Mouse (Mus musculus) MEL (cell line): ENCODE measurements around the gene 1700017B05Rik. TPM values are rescaled to one million over a fixed set of nuclear protein-coding genes. Genes with fewer than 3 reads are reported as not detected.
A peak's percentile ranks its signal among the peaks of the same experiment; 100 is the strongest.

ENCODE experiments used
- DNase-seq: peaks from one replicate; pipeline ENCODE4 v3.0.0; 2011; ENCODE audit warnings: low read depth, low spot score
- H3K27ac ChIP-seq: 2 replicates; pipeline ENCODE4 v1.5.1; 2012; ENCODE audit warnings: low read depth, mild to moderate bottlenecking, control low read depth, low read length, moderate library complexity; ENCODE audit not compliant: control insufficient read depth
- H3K27me3 ChIP-seq, 2 experiments: fragments of 150-350 bp in 1 of 2; sonication (generic) in 1 of 2; 2 replicates each; pipeline ENCODE4 v1.6.1; 2012; ENCODE audit warnings: low read length in 2 of 2, mild to moderate bottlenecking in 2 of 2, improper control_type of control experiment in 1 of 2, moderate library complexity in 1 of 2; ENCODE audit not compliant: insufficient read depth in 2 of 2, control insufficient read depth in 1 of 2
- H3K36me3 ChIP-seq, 2 experiments: 2 replicates each; pipeline ENCODE4 v1.6.1; 2012 to 2014; ENCODE audit warnings: low read length in 2 of 2, improper control_type of control experiment in 1 of 2, inconsistent platforms in 1 of 2, mild to moderate bottlenecking in 1 of 2; ENCODE audit not compliant: insufficient read depth in 2 of 2, control insufficient read depth in 1 of 2
- H3K4me1 ChIP-seq, 2 experiments: fragments of 150-350 bp in 1 of 2; sonication (generic) in 1 of 2; 2 replicates each; pipeline ENCODE4 v1.6.1; 2012; ENCODE audit warnings: low read length in 2 of 2, improper control_type of control experiment in 1 of 2, mild to moderate bottlenecking in 1 of 2; ENCODE audit not compliant: insufficient read depth in 2 of 2, control insufficient read depth in 1 of 2
- H3K4me3 ChIP-seq, 2 experiments: fragments of 150-350 bp in 1 of 2; sonication (generic) in 1 of 2; 2 replicates each; pipeline ENCODE4 v1.5.1; 2012; ENCODE audit warnings: low read depth in 2 of 2, low read length in 2 of 2, mild to moderate bottlenecking in 2 of 2, moderate library complexity in 2 of 2, control low read depth in 1 of 2, improper control_type of control experiment in 1 of 2; ENCODE audit not compliant: control insufficient read depth in 1 of 2, insufficient read depth in 1 of 2
- H3K79me2 ChIP-seq: 2 replicates; pipeline ENCODE4 v1.6.1; 2012; ENCODE audit warnings: mild to moderate bottlenecking, low read length, moderate library complexity; ENCODE audit not compliant: control insufficient read depth, poor library complexity, insufficient read depth
- H3K9ac ChIP-seq: 2 replicates; pipeline ENCODE4 v1.6.1; 2012; ENCODE audit warnings: low read depth, mild to moderate bottlenecking, control low read depth, low read length, moderate library complexity; ENCODE audit not compliant: control insufficient read depth, poor library complexity, severe bottlenecking
- H3K9me3 ChIP-seq: fragments of 150-350 bp; sonication (generic); replicated peaks from 2 replicates; pipeline ENCODE4 v1.6.1; 2012; ENCODE audit warnings: mild to moderate bottlenecking, low read length, improper control_type of control experiment, moderate library complexity; ENCODE audit not compliant: insufficient read depth
- BHLHE40 ChIP-seq: IDR thresholded peaks from 2 replicates; pipeline ENCODE4 v1.6.1; 2012; ENCODE audit warnings: low read depth, mild to moderate bottlenecking, inconsistent platforms, low read length, improper control_type of control experiment, borderline replicate concordance
- CHD1 ChIP-seq: IDR thresholded peaks from 2 replicates; pipeline ENCODE4 v1.6.1; 2012; ENCODE audit warnings: low read depth, mild to moderate bottlenecking, inconsistent platforms, low read length, improper control_type of control experiment
- ELF1 ChIP-seq: IDR thresholded peaks from 2 replicates; pipeline ENCODE4 v1.6.1; 2014; ENCODE audit warnings: low read depth, mild to moderate bottlenecking, inconsistent platforms, low read length, improper control_type of control experiment, moderate library complexity
- EP300 ChIP-seq, 2 experiments: IDR thresholded peaks; 2 replicates each; pipeline ENCODE4 v1.6.1; 2011; ENCODE audit warnings: improper control_type of control experiment in 2 of 2, low read length in 2 of 2, low read depth in 1 of 2, mild to moderate bottlenecking in 1 of 2
- ETS1 ChIP-seq: IDR thresholded peaks from 2 replicates; pipeline ENCODE4 v1.6.1; 2012; ENCODE audit warnings: low read depth, mild to moderate bottlenecking, inconsistent platforms, low read length, improper control_type of control experiment, moderate library complexity
- GABPA ChIP-seq: IDR thresholded peaks from 2 replicates; pipeline ENCODE4 v1.6.1; 2012; ENCODE audit warnings: low read depth, mild to moderate bottlenecking, inconsistent platforms, low read length, improper control_type of control experiment, moderate library complexity
- GATA1 ChIP-seq: IDR thresholded peaks from 2 replicates; pipeline ENCODE4 v1.6.1; 2011; ENCODE audit warnings: low read depth, low read length, improper control_type of control experiment
- HCFC1 ChIP-seq: IDR thresholded peaks from 2 replicates; pipeline ENCODE4 v1.6.1; 2012; ENCODE audit warnings: low read depth, mild to moderate bottlenecking, inconsistent platforms, low read length, improper control_type of control experiment, moderate library complexity
- KAT2A ChIP-seq: conservative IDR thresholded peaks from 2 replicates; pipeline ENCODE4 v1.6.1; 2012; ENCODE audit warnings: low read depth, low read length, improper control_type of control experiment, inconsistent platforms
- MAX ChIP-seq: IDR thresholded peaks from 2 replicates; pipeline ENCODE4 v1.6.1; 2011; ENCODE audit warnings: low read length, improper control_type of control experiment
- MAZ ChIP-seq: IDR thresholded peaks from 2 replicates; pipeline ENCODE4 v1.6.1; 2012; ENCODE audit warnings: low read depth, mild to moderate bottlenecking, inconsistent platforms, low read length, improper control_type of control experiment
- MXI1 ChIP-seq: IDR thresholded peaks from 2 replicates; pipeline ENCODE4 v1.6.1; 2011; ENCODE audit warnings: mild to moderate bottlenecking, low read depth, low read length, improper control_type of control experiment
- MYB ChIP-seq: IDR thresholded peaks from 2 replicates; pipeline ENCODE4 v1.6.1; 2011; ENCODE audit warnings: mild to moderate bottlenecking, low read depth, low read length, improper control_type of control experiment
- MYC ChIP-seq: IDR thresholded peaks from 2 replicates; pipeline ENCODE4 v1.6.1; 2011; ENCODE audit warnings: low read depth, mild to moderate bottlenecking, low read length, improper control_type of control experiment, moderate library complexity
- NRF1 ChIP-seq: IDR thresholded peaks from 2 replicates; pipeline ENCODE4 v1.6.1; 2014; ENCODE audit warnings: low read depth, mild to moderate bottlenecking, inconsistent platforms, low read length, improper control_type of control experiment, moderate library complexity; ENCODE audit not compliant: poor library complexity, insufficient read depth, severe bottlenecking
- POLR2A ChIP-seq, 2 experiments: IDR thresholded peaks; 2 replicates each; pipeline ENCODE4 v1.6.1; 2011 to 2012; ENCODE audit warnings: low read length in 2 of 2, mild to moderate bottlenecking in 2 of 2, control low read depth in 1 of 2, improper control_type of control experiment in 1 of 2, low read depth in 1 of 2, moderate library complexity in 1 of 2; ENCODE audit not compliant: control insufficient read depth in 1 of 2, insufficient read depth in 1 of 2, poor library complexity in 1 of 2
- POLR2AphosphoS2 ChIP-seq: IDR thresholded peaks from 2 replicates; pipeline ENCODE4 v1.6.1; 2011; ENCODE audit warnings: low read length, improper control_type of control experiment
- RAD21 ChIP-seq: IDR thresholded peaks from 2 replicates; pipeline ENCODE4 v1.6.1; 2011; ENCODE audit warnings: mild to moderate bottlenecking, low read depth, low read length, improper control_type of control experiment
- RCOR1 ChIP-seq: IDR thresholded peaks from 2 replicates; pipeline ENCODE4 v1.6.1; 2012; ENCODE audit warnings: low read depth, mild to moderate bottlenecking, inconsistent platforms, low read length, improper control_type of control experiment
- SIN3A ChIP-seq: IDR thresholded peaks from 2 replicates; pipeline ENCODE4 v1.6.1; 2012; ENCODE audit warnings: low read length, improper control_type of control experiment, inconsistent platforms
- TAL1 ChIP-seq: IDR thresholded peaks from 2 replicates; pipeline ENCODE4 v1.6.1; 2012; ENCODE audit warnings: mild to moderate bottlenecking, inconsistent platforms, low read length, moderate library complexity, mixed read lengths
- TBP ChIP-seq: IDR thresholded peaks from 2 replicates; pipeline ENCODE4 v1.8.0; 2011; ENCODE audit warnings: low read depth, low read length, improper control_type of control experiment
- USF1 ChIP-seq: IDR thresholded peaks from 2 replicates; pipeline ENCODE4 v1.6.1; 2014; ENCODE audit warnings: low read depth, mild to moderate bottlenecking, inconsistent platforms, low read length, improper control_type of control experiment, moderate library complexity
- USF2 ChIP-seq, 2 experiments: IDR thresholded peaks; 2 replicates each; pipeline ENCODE4 v1.6.1; 2011 to 2012; ENCODE audit warnings: improper control_type of control experiment in 2 of 2, low read length in 2 of 2, borderline replicate concordance in 1 of 2, inconsistent platforms in 1 of 2, low read depth in 1 of 2, mild to moderate bottlenecking in 1 of 2; ENCODE audit not compliant: insufficient read depth in 1 of 2
- ZC3H11A ChIP-seq: IDR thresholded peaks from 2 replicates; pipeline ENCODE4 v1.6.1; 2012; ENCODE audit warnings: low read depth, mild to moderate bottlenecking, inconsistent platforms, low read length, improper control_type of control experiment
- ZKSCAN1 ChIP-seq: IDR thresholded peaks from 2 replicates; pipeline ENCODE4 v1.6.1; 2012; ENCODE audit warnings: low read depth, mild to moderate bottlenecking, inconsistent platforms, low read length, improper control_type of control experiment, moderate library complexity
- ZMIZ1 ChIP-seq: IDR thresholded peaks from 2 replicates; pipeline ENCODE4 v1.6.1; 2012; ENCODE audit warnings: low read depth, mild to moderate bottlenecking, inconsistent platforms, low read length, improper control_type of control experiment, moderate library complexity
- polyA plus RNA-seq, 2 experiments: library from polyadenylated mRNA; stranded (reverse) in 1 of 2; unstranded in 1 of 2; fragments of >175 nt in 1 of 2; fragments of >200 nt in 1 of 2; gene quantifications; 2 replicates each; pipeline versions ENCODE4 v1.2.1 to v1.2.4; 2012; ENCODE audit warnings: low replicate concordance in 2 of 2, low read depth in 1 of 2; ENCODE audit not compliant: insufficient read length in 2 of 2, insufficient read depth in 1 of 2, missing spikeins in 1 of 2
- total RNA-seq: library from RNA; depleted of rRNA; stranded (reverse); fragments of 300-350 nt; gene quantifications from 2 replicates; pipeline ENCODE4 v1.2.3, GENCODE M21; 2012

1700017B05Rik gene
- total and polyA plus RNA-seq, 3 experiments: 52.7 to 76.5 TPM; not detected in 1

DNA sequence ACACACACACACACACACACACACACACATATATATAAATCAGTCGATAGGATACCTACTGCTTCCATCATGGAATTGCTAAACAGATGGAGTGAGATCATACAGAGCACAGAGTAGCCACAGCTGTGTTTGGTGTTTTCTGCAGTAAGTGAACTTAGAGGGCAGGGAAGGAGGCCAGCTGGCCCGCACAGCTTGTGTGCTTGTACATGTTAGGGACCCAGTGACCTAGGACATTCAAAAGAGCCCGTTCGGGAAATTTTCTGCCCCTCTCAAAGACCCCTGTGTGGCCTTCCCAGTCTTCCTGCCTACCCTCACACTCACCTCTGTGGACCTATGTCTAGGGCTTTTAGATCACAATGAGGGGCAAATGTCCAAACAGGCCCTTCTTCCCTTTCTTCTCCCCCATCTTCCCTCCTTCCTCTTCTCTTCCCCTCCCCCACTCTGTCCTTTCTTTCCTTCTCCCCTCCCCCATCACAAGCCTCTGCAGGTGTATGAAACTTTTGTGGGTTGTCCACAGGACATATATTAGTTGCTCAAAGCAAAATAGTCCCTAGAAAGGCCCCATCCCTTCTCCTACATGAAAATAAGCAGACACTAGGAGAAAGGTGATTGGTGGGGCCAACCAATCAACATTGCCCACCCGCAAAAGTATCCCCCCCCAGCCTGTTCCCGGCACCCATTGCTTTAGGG lies 11.5 kb upstream of the 1700017B05Rik start:
- DNase-seq: no peak
- peaks cover 0 to 10% of the 10 kb centered on the region in 2 experiments; a peak in 2 of 4 replicates for H3K36me3 ChIP-seq
- TF ChIP-seq HCFC1 (no peak), MAZ (no peak), MXI1 (no peak), MAX (no peak), RAD21 (no peak), MYB (no peak), POLR2AphosphoS2 (no peak), ELF1 (no peak), TBP (no peak)
- TF ChIP-seq, all 39 proteins: peak for 0
- Histone ChIP-seq H3K27me3 (no peaks in the 10 kb centered on the region), H3K79me2 (no peaks in the 10 kb centered on the region), H3K4me3 (no peak overlapping the region), H3K27ac (no peak overlapping the region), H3K9me3 (no peaks in the 10 kb centered on the region), H3K4me1 (peaks cover 5 to 33% of the 10 kb centered on the region in 2 experiments), H3K9ac (no peak overlapping the region)

DNA sequence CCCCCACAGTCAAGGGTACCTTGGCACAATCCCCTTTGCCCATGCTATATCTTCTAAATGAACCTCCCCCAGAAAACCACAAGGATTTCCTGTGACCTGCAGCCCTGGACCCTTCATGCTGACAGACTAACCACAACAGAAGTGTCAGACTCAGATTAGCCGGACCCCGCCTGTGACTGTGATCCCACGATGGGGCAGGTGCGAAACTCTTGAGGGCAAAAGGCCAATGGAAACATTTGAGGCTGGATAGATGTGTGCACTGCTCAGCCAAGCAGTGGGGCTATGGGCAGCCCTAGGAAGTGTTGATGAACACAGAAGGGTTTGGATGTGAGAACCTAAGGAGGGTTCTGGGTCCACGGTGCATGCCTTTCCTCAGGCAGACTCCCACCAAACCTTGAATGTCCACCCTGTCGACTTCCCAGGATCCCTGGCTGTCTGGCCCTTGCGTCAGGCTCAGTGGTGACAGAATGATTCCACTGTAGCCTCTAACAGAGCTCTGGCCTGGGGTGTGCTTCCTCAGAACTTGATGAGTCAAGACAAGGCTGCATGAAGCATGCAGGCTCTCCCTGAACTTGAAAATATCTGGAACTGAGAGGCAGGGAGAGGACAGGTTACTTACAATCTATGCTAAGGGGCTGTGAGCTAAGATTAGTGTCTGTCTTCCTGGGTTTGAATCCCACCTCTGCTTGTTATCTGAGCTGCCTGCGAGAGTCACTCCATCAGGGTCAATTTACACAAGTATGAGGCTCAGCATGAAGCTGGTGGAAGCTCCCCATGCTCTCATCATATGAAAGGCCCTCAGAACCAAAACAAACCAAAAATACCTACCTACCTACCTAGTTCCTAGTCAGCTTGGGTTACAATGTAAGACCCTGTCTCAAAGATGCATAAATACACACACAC lies 10.7 kb upstream of the 1700017B05Rik start:
- no peaks in the 10 kb centered on the region for H3K9me3 ChIP-seq
- H3K27me3 ChIP-seq: no peaks in the 10 kb centered on the region
- H3K9ac ChIP-seq: no peak overlapping the region
- H3K36me3 ChIP-seq: peaks cover 0 to 14% of the 10 kb centered on the region in 2 experiments; a peak in 2 of 4 replicates
- peaks cover 10 to 36% of the 10 kb centered on the region in 2 experiments for H3K4me1 ChIP-seq
- no peak overlapping the region for H3K4me3 ChIP-seq
- H3K79me2 ChIP-seq: no peaks in the 10 kb centered on the region
- DNase-seq: peak; percentile 69
- no peak overlapping the region for H3K27ac ChIP-seq
- peak; percentile 83 to 90 for TF ChIP-seq EP300 (IDR thresholded peaks at IDR 0.05; ENCODE audit: low read depth in 1 of 2, low read length in 2 of 2)
- TF ChIP-seq MAX: no peak
- TF ChIP-seq ZC3H11A: 0 out of 2 replicates have a peak, but pooled peaks have one; percentile 2
- TF ChIP-seq RCOR1: peak; percentile 84
- TF ChIP-seq SIN3A: peak; percentile 60
- no peak for TF ChIP-seq ZMIZ1
- no peak for TF ChIP-seq MAZ
- TF ChIP-seq USF1: no peak
- TF ChIP-seq BHLHE40: peak; percentile 60
- TF ChIP-seq MXI1: no peak
- TF ChIP-seq GATA1: peak; percentile 65
- 0 out of 2 replicates have a peak, but pooled peaks have one; percentile 41 for TF ChIP-seq MYB
- no peak for TF ChIP-seq KAT2A
- no peak for TF ChIP-seq ELF1
- TF ChIP-seq POLR2A (IDR thresholded peaks at IDR 0.05; ENCODE audit: control insufficient read depth in 1 of 2, insufficient read depth in 1 of 2, low read depth in 1 of 2, low read length in 2 of 2, poor library complexity in 1 of 2): no peak
- peak; percentile 82 for TF ChIP-seq TAL1
- TF ChIP-seq USF2 (IDR thresholded peaks at IDR 0.05; ENCODE audit: borderline replicate concordance in 1 of 2, insufficient read depth in 1 of 2, low read depth in 1 of 2, low read length in 2 of 2): no peak
- TF ChIP-seq ETS1: peak; percentile 78
- TF ChIP-seq RAD21: no peak
- no peak for TF ChIP-seq NRF1
- no peak for TF ChIP-seq MYC
- TF ChIP-seq GABPA: no peak
- no peak for TF ChIP-seq CHD1
- no peak; the same call in 1 of the 2 replicates for TF ChIP-seq ZKSCAN1
